Mouse (Mus musculus) intestine, embryonic 14.5 days (tissue): Measurements from ENCODE around the gene Ptov1. TPM values are rescaled to one million over a fixed set of nuclear protein-coding genes. Genes with fewer than 3 reads are reported as not detected.

ENCODE experiments used
- ATAC-seq: fragments of 200-750 bp; cut with Nextera tagmentation; replicated peaks from 2 replicates; pipeline ENCODE4 v1.8.0; 2017; ENCODE audit warnings: low read depth, moderate number of reproducible peaks, moderate TSS enrichment, moderate library complexity; ENCODE audit not compliant: low FRiP score, low TSS enrichment
- DNase-seq: peaks from one replicate; pipeline ENCODE4 v3.0.0-alpha.2; 2018; ENCODE audit warnings: low spot score
- H3K27ac ChIP-seq: fragments of 300-500 bp; sonication (generic); 2 replicates; pipeline ENCODE4 v1.5.1; 2014; ENCODE audit warnings: low read depth, mild to moderate bottlenecking, control low read depth
- H3K27me3 ChIP-seq: fragments of 300-500 bp; sonication (generic); replicated peaks from 2 replicates; pipeline ENCODE4 v1.6.1; 2014; ENCODE audit warnings: low read length, control low read depth; ENCODE audit not compliant: control insufficient read depth, insufficient read depth
- H3K36me3 ChIP-seq: fragments of 300-500 bp; sonication (generic); 2 replicates; pipeline ENCODE4 v1.6.1; 2014; ENCODE audit warnings: low read length, control low read depth; ENCODE audit not compliant: control insufficient read depth, insufficient read depth
- H3K4me1 ChIP-seq: fragments of 300-500 bp; sonication (generic); replicated peaks from 2 replicates; pipeline ENCODE4 v1.6.1; 2014; ENCODE audit warnings: low read length, control low read depth, mixed read lengths; ENCODE audit not compliant: control insufficient read depth, insufficient read depth
- H3K4me2 ChIP-seq: fragments of 300-500 bp; sonication (generic); 2 replicates; pipeline ENCODE4 v1.6.1; 2014; ENCODE audit warnings: low read length
- H3K4me3 ChIP-seq: fragments of 300-500 bp; sonication (generic); 2 replicates; pipeline ENCODE4 v1.5.1; 2014; ENCODE audit warnings: low read depth, low read length, control low read depth, mixed read lengths
- H3K9ac ChIP-seq: fragments of 300-500 bp; sonication (generic); 2 replicates; pipeline ENCODE4 v1.6.1; 2014; ENCODE audit warnings: mild to moderate bottlenecking, low read length
- H3K9me3 ChIP-seq: fragments of 300-500 bp; sonication (generic); 2 replicates; pipeline ENCODE4 v1.6.1; 2016; ENCODE audit warnings: low read length, control low read depth; ENCODE audit not compliant: control insufficient read depth
- WGBS: fragments of 180-500 bp; shearing (Covaris S2); extraction: QIAGEN DNeasy Blood & Tissue Kit; methylation state at CpG from one replicate; pipeline ENCODE4 v1.1.7; 2014; 5-methylcytosine and 5-hydroxymethylcytosine counted together
- polyA plus RNA-seq: library from polyadenylated mRNA; unstranded; fragments of >200 nt; fragmentation: Nextera tagmentation; extraction: Ambion mirVana; gene quantifications from 2 replicates; pipeline ENCODE4 v1.2.1, GENCODE M21; 2014

The Ptov1 gene
- polyA plus RNA-seq, 1 experiment from 2014 or later, result 338 TPM

GRCm38 (mm10) chr7:44848561-44849415, 20.8 kb downstream of the Ptov1 start, which contains the start of the genes Akt1s1 and Tbc1d17:
Gene Akt1s1 (plus strand): TSS chr7:44848991.
Gene Tbc1d17 (minus strand): TSS chr7:44849079.
- Histone ChIP-seq H3K27ac (peak within 1 kb of the TSS; percentile 99), H3K27me3 (no peaks in the 10 kb centered on the region), H3K36me3 (peaks cover 46% of the 10 kb centered on the region), H3K4me3 (peak within 1 kb of the TSS; percentile 68), H3K4me2 (peak within 1 kb of the TSS; percentile 80), H3K9ac (peak within 1 kb of the TSS; percentile 71), H3K4me1 (peaks cover 29% of the 10 kb centered on the region), H3K9me3 (no peaks in the 10 kb centered on the region)
- WGBS, result under 1% methylated on average over 54 of the region's 54 CpGs
- ATAC-seq (peak; percentile 86), DNase-seq (peak; percentile 99)

GRCm38 (mm10) chr7:44847772-44848171, 21.8 kb downstream of the Ptov1 start:
- Histone ChIP-seq H3K4me1 (peaks cover 21% of the 10 kb centered on the region), H3K4me3 (peak overlapping the region; percentile 68), H3K27me3 (no peaks in the 10 kb centered on the region), H3K4me2 (peak overlapping the region; percentile 80), H3K9ac (peak overlapping the region; percentile 71), H3K36me3 (peaks cover 48% of the 10 kb centered on the region), H3K27ac (0 out of 2 replicates have a peak overlapping the region, but pooled peaks have one; percentile 22), H3K9me3 (no peaks in the 10 kb centered on the region)
- ATAC-seq, result no peak
- no peak for DNase-seq
- 73% methylated on average over 5 of the region's 5 CpGs for WGBS

GRCm38 (mm10) chr7:44846804-44847203, 22.8 kb downstream of the Ptov1 start:
- Histone ChIP-seq H3K27me3 (no peaks in the 10 kb centered on the region), H3K9ac (no peak overlapping the region), H3K4me3 (no peak overlapping the region), H3K27ac (no peak overlapping the region), H3K4me1 (peaks cover 21% of the 10 kb centered on the region), H3K36me3 (peaks cover 51% of the 10 kb centered on the region), H3K4me2 (no peak overlapping the region), H3K9me3 (no peaks in the 10 kb centered on the region)
- DNase-seq (no peak), ATAC-seq (no peak)
- 89% methylated on average over 7 of the region's 7 CpGs for WGBS

GRCm38 (mm10) chr7:44845006-44845405, 24.6 kb downstream of the Ptov1 start:
- H3K9me3 ChIP-seq, result no peaks in the 10 kb centered on the region
- H3K27me3 ChIP-seq, result peaks cover 6% of the 10 kb centered on the region
- no peak for ATAC-seq
- H3K4me1 ChIP-seq, result peaks cover 8% of the 10 kb centered on the region
- H3K4me2 ChIP-seq, result no peak overlapping the region
- no peak overlapping the region for H3K9ac ChIP-seq
- H3K36me3 ChIP-seq, result peaks cover 63% of the 10 kb centered on the region
- WGBS, result 94% methylated on average over 10 of the region's 10 CpGs
- no peak for DNase-seq
- no peak overlapping the region for H3K27ac ChIP-seq
- H3K4me3 ChIP-seq, result no peak overlapping the region

GRCm38 (mm10) chr7:44841825-44842463, 27.6 kb downstream of the Ptov1 start:
- WGBS, result 91% methylated on average over 8 of the region's 8 CpGs
- ATAC-seq, result no peak
- Histone ChIP-seq H3K9me3 (no peaks in the 10 kb centered on the region), H3K27ac (no peak overlapping the region), H3K36me3 (peaks cover 63% of the 10 kb centered on the region), H3K4me1 (no peaks in the 10 kb centered on the region; the same call in 1 of the 2 replicates), H3K9ac (no peak overlapping the region), H3K4me2 (no peak overlapping the region), H3K4me3 (no peak overlapping the region), H3K27me3 (peaks cover 14% of the 10 kb centered on the region)
- DNase-seq, result no peak

- H3K27me3 ChIP-seq, result peaks cover 14% of the 10 kb centered on the region
- no peaks in the 10 kb centered on the region; the same call in 1 of the 2 replicates for H3K4me1 ChIP-seq
- ATAC-seq (no peak), DNase-seq (no peak)
- H3K4me2 ChIP-seq, result no peak overlapping the region; the same call in 1 of the 2 replicates
- H3K27ac ChIP-seq, result no peak overlapping the region
- WGBS, result 55% methylated on average over 14 of the region's 14 CpGs
- H3K9ac ChIP-seq, result no peak overlapping the region
- peaks cover 48% of the 10 kb centered on the region for H3K36me3 ChIP-seq
- H3K9me3 ChIP-seq, result no peaks in the 10 kb centered on the region
- peak overlapping the region; percentile 31; the same call in 1 of the 2 replicates for H3K4me3 ChIP-seq
Measured at GRCm38 (mm10) chr7:44840426-44840825, 29.2 kb downstream of the Ptov1 start.

- Histone ChIP-seq H3K4me1 (no peaks in the 10 kb centered on the region; the same call in 1 of the 2 replicates), H3K4me3 (peak overlapping the region; percentile 31), H3K4me2 (peak overlapping the region; percentile 59), H3K36me3 (peaks cover 41% of the 10 kb centered on the region), H3K9ac (peak overlapping the region; percentile 32; the same call in 1 of the 2 replicates), H3K27me3 (peaks cover 14% of the 10 kb centered on the region), H3K27ac (no peak overlapping the region), H3K9me3 (no peaks in the 10 kb centered on the region)
- ATAC-seq (peak; percentile 58), DNase-seq (no peak)
- under 1% methylated on average over 52 of the region's 58 CpGs for WGBS
Measured at GRCm38 (mm10) chr7:44839491-44840191, 29.9 kb downstream of the Ptov1 start.

GRCm38 (mm10) chr7:44839171-44839490, 30.5 kb downstream of the Ptov1 start:
- peaks cover 14% of the 10 kb centered on the region for H3K27me3 ChIP-seq
- no peak for ATAC-seq
- H3K9me3 ChIP-seq, result no peaks in the 10 kb centered on the region
- H3K27ac ChIP-seq, result no peak overlapping the region
- WGBS, result 29% methylated on average over 11 of the region's 11 CpGs
- no peak for DNase-seq
- peak overlapping the region; percentile 59 for H3K4me2 ChIP-seq
- peak overlapping the region; percentile 31 for H3K4me3 ChIP-seq
- peaks cover 35% of the 10 kb centered on the region for H3K36me3 ChIP-seq
- H3K9ac ChIP-seq, result no peak overlapping the region; the same call in 1 of the 2 replicates
- H3K4me1 ChIP-seq, result no peaks in the 10 kb centered on the region; the same call in 1 of the 2 replicates
